Mouse (Mus musculus) embryonic facial prominence, embryonic 13.5 days (tissue): ENCODE data around the gene Gapt. TPM values are rescaled to one million over a fixed set of nuclear protein-coding genes. Genes with fewer than 3 reads are reported as not detected.
"Not testable (repeated sequence)": the region's sequence is repeated elsewhere in the genome, so short reads cannot be mapped to it uniquely, and the experiment has no call there.

Experiments
- ATAC-seq: fragments of 200-750 bp; cut with Nextera tagmentation; 2 replicates; pipeline ENCODE4 v1.8.0; 2017; ENCODE audit warnings: low read depth; ENCODE audit not compliant: insufficient number of reproducible peaks, insufficient read depth, low FRiP score, low TSS enrichment
- H3K27ac ChIP-seq: fragments of 300-500 bp; sonication (generic); 2 replicates; pipeline ENCODE4 v1.5.1; 2015; ENCODE audit warnings: moderate library complexity, mild to moderate bottlenecking, inconsistent platforms
- H3K27me3 ChIP-seq: fragments of 300-500 bp; sonication (generic); 2 replicates; pipeline ENCODE4 v1.6.1; 2015; ENCODE audit warnings: mild to moderate bottlenecking, inconsistent platforms
- H3K36me3 ChIP-seq: fragments of 300-500 bp; sonication (generic); 2 replicates; pipeline ENCODE4 v1.6.1; 2015; ENCODE audit warnings: mild to moderate bottlenecking, inconsistent platforms
- H3K4me1 ChIP-seq: fragments of 300-500 bp; sonication (generic); 2 replicates; pipeline ENCODE4 v1.6.1; 2015; ENCODE audit warnings: inconsistent platforms
- H3K4me2 ChIP-seq: fragments of 300-500 bp; sonication (generic); 2 replicates; pipeline ENCODE4 v1.6.1; 2015; ENCODE audit warnings: moderate library complexity, mild to moderate bottlenecking, inconsistent platforms
- H3K4me3 ChIP-seq: fragments of 300-500 bp; sonication (generic); 2 replicates; pipeline ENCODE4 v1.5.1; 2015; ENCODE audit warnings: mild to moderate bottlenecking, inconsistent platforms
- H3K9ac ChIP-seq: fragments of 300-500 bp; sonication (generic); 2 replicates; pipeline ENCODE4 v1.6.1; 2015; ENCODE audit warnings: mild to moderate bottlenecking, inconsistent platforms
- H3K9me3 ChIP-seq: fragments of 300-500 bp; sonication (generic); 2 replicates; pipeline ENCODE4 v1.6.1; 2016; ENCODE audit warnings: inconsistent platforms
- WGBS: fragments of 180-500 bp; shearing (Covaris S2); methylation state at CpG from one replicate; pipeline ENCODE4 v1.1.7; 2015; ENCODE audit warnings: mixed read lengths; 5-methylcytosine and 5-hydroxymethylcytosine counted together
- polyA plus RNA-seq: library from polyadenylated mRNA; unstranded; fragments of >200 nt; fragmentation: Nextera tagmentation; extraction: Ambion mirVana; gene quantifications from 2 replicates; pipeline ENCODE4 v1.2.1, GENCODE M21; 2015

Gene Gapt
- polyA plus RNA-seq = 0.17 and 0.33 TPM in 2 replicates

GRCm38 (mm10) chr13:110356941-110357340, at the start of gene Gapt:
Gene Gapt (minus strand): TSS chr13:110357199.
- WGBS = 89% methylated on average over 2 of the region's 2 CpGs
- no peak within 1 kb of the TSS for H3K27ac ChIP-seq
- no peak within 1 kb of the TSS for H3K4me2 ChIP-seq
- no peak within 1 kb of the TSS for H3K4me3 ChIP-seq
- no peak within 1 kb of the TSS for H3K9ac ChIP-seq
- H3K9me3 ChIP-seq = no peaks in the 10 kb centered on the region
- H3K27me3 ChIP-seq = no peaks in the 10 kb centered on the region
- no peak for ATAC-seq
- no peaks in the 10 kb centered on the region for H3K36me3 ChIP-seq
- no peaks in the 10 kb centered on the region for H3K4me1 ChIP-seq

DNA sequence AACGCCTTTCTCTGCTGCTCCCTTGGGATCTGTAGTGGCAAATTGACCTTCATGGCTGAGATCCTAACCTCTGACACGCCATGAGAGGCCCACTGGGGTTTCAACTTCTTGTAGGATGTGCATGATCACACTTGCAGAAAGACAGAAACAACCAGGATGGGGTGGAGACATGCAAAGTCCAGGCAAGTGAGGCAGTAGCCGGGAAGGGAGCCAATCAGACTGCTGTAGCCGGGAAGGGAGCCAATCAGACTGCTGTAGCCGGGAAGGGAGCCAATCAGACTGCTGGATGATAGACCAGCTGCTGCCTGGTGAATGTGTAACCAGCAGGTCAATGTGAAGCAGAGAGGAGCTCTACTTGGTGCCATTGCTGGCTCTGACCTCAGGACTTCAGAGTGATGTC, 49.2 kb upstream of the Gapt start:
- H3K27ac ChIP-seq = no peak overlapping the region
- H3K27me3 ChIP-seq = no peaks in the 10 kb centered on the region
- WGBS = 75% methylated on average over 5 of the region's 5 CpGs
- H3K4me2 ChIP-seq = no peak overlapping the region
- peaks cover 5% of the 10 kb centered on the region for H3K36me3 ChIP-seq
- ATAC-seq = no peak
- H3K9me3 ChIP-seq = no peaks in the 10 kb centered on the region
- H3K4me3 ChIP-seq = no peak overlapping the region
- H3K9ac ChIP-seq = no peak overlapping the region
- no peaks in the 10 kb centered on the region for H3K4me1 ChIP-seq

DNA sequence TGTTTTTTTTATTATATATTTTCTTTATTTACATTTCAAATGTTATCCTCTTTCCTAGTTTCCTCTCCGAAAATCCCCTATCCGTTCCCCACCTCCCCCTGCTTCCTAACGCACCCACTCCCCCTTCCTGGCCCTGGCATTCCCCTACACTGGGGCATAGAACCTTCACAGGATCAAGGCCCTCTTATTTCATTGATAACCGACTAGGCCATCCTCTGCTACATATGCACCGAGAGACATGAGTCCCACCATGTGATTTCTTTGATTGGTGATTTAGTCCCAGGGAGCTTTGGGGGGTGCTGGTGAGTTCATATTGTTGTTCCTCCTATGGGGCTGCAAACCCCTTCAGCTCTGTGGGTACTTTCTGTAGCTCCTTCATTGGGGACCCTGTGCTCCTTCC, 47.7 kb upstream of the Gapt start:
- not testable (repeated sequence) for ATAC-seq, H3K27ac ChIP-seq, H3K4me3 ChIP-seq, H3K9ac ChIP-seq, H3K4me2 ChIP-seq, H3K27me3 ChIP-seq, H3K9me3 ChIP-seq, H3K4me1 ChIP-seq
- peaks cover 20% of the 10 kb centered on the region for H3K36me3 ChIP-seq
- WGBS = 90% methylated on average over 5 of the region's 5 CpGs

- WGBS = 77% methylated on average over 8 of the region's 8 CpGs
- Histone ChIP-seq H3K4me3 (no peak overlapping the region), H3K36me3 (peaks cover 26% of the 10 kb centered on the region), H3K27me3 (no peaks in the 10 kb centered on the region), H3K9me3 (no peaks in the 10 kb centered on the region; the same call in 1 of the 2 replicates), H3K4me2 (no peak overlapping the region), H3K27ac (no peak overlapping the region), H3K4me1 (0 out of 2 replicates have a peak, but pooled peaks cover 2% of the 10 kb centered on the region), H3K9ac (no peak overlapping the region)
- no peak for ATAC-seq
These were observed 47.1 kb upstream of the Gapt start for GRCm38 (mm10) chr13:110404059-110404458.

- no peak overlapping the region for H3K4me3 ChIP-seq
- WGBS = 83% methylated on average over 2 of the region's 2 CpGs
These were observed 44.9 kb upstream of the Gapt start for GRCm38 (mm10) chr13:110401877-110402276.

DNA sequence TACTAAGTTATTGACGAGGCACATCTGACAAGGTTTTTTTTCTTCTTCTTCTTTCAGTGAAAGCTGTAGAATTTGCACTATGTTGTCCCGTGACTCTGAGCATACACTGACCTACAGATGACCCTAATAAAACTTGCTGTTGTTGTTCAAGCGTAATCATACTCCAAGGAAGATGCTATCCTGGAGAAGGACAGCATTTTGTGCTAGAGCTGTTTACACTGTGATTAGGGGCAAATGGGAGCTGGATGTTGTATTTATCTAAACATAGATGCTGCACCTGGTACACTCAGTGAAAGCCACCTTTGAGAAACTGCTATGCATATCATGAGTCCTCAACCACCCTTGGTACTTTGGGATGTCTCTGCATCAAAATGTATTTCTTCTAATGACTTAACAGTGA, 44.4 kb upstream of the Gapt start:
- no peak for ATAC-seq
- H3K9ac ChIP-seq = no peak overlapping the region
- H3K9me3 ChIP-seq = no peaks in the 10 kb centered on the region; the same call in 1 of the 2 replicates
- H3K27me3 ChIP-seq = no peaks in the 10 kb centered on the region
- peaks cover 19% of the 10 kb centered on the region for H3K4me1 ChIP-seq
- no peak overlapping the region for H3K27ac ChIP-seq
- 75% methylated on average over 3 of the region's 3 CpGs for WGBS
- no peak overlapping the region for H3K4me3 ChIP-seq
- H3K36me3 ChIP-seq = peaks cover 43% of the 10 kb centered on the region
- H3K4me2 ChIP-seq = no peak overlapping the region

More at GRCm38 (mm10) chr13:110401877-110402276, 44.9 kb upstream of the Gapt start:
- peaks cover 43% of the 10 kb centered on the region for H3K36me3 ChIP-seq
- H3K4me2 ChIP-seq = no peak overlapping the region
- H3K9ac ChIP-seq = no peak overlapping the region
- H3K9me3 ChIP-seq = no peaks in the 10 kb centered on the region; the same call in 1 of the 2 replicates
- no peak for ATAC-seq
- H3K27me3 ChIP-seq = no peaks in the 10 kb centered on the region
- H3K4me1 ChIP-seq = peaks cover 17% of the 10 kb centered on the region
- no peak overlapping the region for H3K27ac ChIP-seq

- no peaks in the 10 kb centered on the region; the same call in 1 of the 2 replicates for H3K9me3 ChIP-seq
- peak overlapping the region; percentile 1; the same call in 1 of the 2 replicates for H3K27ac ChIP-seq
- peak overlapping the region; percentile 55; the same call in 1 of the 2 replicates for H3K9ac ChIP-seq
- H3K4me2 ChIP-seq = peak overlapping the region; percentile 96
- H3K36me3 ChIP-seq = peaks cover 43% of the 10 kb centered on the region
- ATAC-seq = no peak
- peaks cover 19% of the 10 kb centered on the region for H3K4me1 ChIP-seq
- peak overlapping the region; percentile 83 for H3K4me3 ChIP-seq
- no peaks in the 10 kb centered on the region for H3K27me3 ChIP-seq
- 78% methylated on average over 24 of the region's 24 CpGs for WGBS
These were observed 41.7 kb upstream of the Gapt start for GRCm38 (mm10) chr13:110398513-110399270.

DNA sequence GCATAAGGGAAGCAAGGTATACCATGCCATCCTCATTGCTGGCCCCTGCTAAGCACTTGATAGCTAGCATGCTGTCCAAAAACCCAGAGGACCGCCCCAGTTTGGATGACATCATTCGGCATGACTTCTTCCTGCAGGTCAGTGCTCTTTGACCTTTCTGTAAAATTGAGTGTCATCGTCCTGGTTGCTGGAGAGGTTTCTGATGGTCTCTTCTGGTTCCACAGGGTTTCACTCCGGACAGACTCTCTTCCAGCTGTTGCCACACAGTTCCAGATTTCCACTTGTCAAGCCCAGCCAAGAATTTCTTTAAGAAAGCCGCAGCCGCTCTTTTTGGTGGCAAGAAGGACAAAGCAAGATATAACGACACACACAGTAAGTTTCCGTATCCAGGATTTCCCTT, 40.8 kb upstream of the Gapt start:
- H3K4me2 ChIP-seq = peak overlapping the region; percentile 96
- peak overlapping the region; percentile 44 for H3K27ac ChIP-seq
- WGBS = 83% methylated on average over 8 of the region's 8 CpGs
- H3K4me3 ChIP-seq = peak overlapping the region; percentile 83
- peak overlapping the region; percentile 55 for H3K9ac ChIP-seq
- H3K9me3 ChIP-seq = no peaks in the 10 kb centered on the region; the same call in 1 of the 2 replicates
- ATAC-seq = no peak
- H3K27me3 ChIP-seq = no peaks in the 10 kb centered on the region
- H3K36me3 ChIP-seq = peaks cover 43% of the 10 kb centered on the region
- peaks cover 21% of the 10 kb centered on the region for H3K4me1 ChIP-seq

DNA sequence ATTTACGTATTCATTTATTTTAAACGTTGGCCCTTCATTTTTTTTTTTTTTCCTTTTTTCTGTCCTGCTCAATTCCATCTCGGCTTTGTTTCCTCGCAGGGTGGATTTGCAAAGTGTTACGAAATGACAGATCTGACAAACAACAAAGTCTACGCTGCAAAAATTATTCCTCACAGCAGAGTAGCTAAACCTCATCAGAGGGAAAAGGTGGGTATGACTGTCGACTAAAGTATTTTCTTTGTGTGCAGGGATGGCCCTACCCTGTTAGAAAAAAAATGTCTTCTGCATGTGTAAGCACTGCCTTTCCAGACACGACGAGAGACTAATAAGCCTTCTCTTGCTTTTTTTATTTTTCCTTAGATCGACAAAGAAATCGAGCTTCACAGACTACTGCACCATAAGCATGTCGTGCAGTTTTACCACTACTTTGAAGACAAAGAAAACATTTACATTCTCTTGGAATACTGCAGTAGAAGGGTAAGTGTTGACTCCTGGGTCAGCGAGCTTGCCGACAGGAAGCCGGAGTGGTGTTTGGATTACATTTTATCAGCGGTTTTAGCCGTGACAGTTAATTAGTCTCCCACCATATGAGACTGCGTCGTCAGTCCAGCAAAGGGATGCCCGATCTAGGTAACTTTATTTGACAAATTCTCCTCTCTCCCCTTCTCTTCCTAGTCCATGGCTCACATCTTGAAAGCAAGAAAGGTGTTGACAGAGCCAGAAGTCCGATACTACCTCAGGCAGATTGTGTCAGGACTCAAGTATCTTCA, 39.1 kb upstream of the Gapt start:
- ATAC-seq = no peak
- peaks cover 24% of the 10 kb centered on the region for H3K4me1 ChIP-seq
- WGBS = 4% methylated on average over 21 of the region's 21 CpGs
- peak overlapping the region; percentile 93 for H3K9ac ChIP-seq
- peak overlapping the region; percentile 89 for H3K27ac ChIP-seq
- no peaks in the 10 kb centered on the region for H3K27me3 ChIP-seq
- peak overlapping the region; percentile 83 for H3K4me3 ChIP-seq
- H3K36me3 ChIP-seq = peaks cover 37% of the 10 kb centered on the region
- peak overlapping the region; percentile 96 for H3K4me2 ChIP-seq
- no peaks in the 10 kb centered on the region; the same call in 1 of the 2 replicates for H3K9me3 ChIP-seq

- Histone ChIP-seq H3K27ac (peak overlapping the region; percentile 89), H3K27me3 (no peaks in the 10 kb centered on the region), H3K4me2 (peak overlapping the region; percentile 96), H3K4me1 (peaks cover 24% of the 10 kb centered on the region), H3K36me3 (peaks cover 29% of the 10 kb centered on the region), H3K4me3 (peak overlapping the region; percentile 83), H3K9ac (peak overlapping the region; percentile 93), H3K9me3 (no peaks in the 10 kb centered on the region; the same call in 1 of the 2 replicates)
- no peak for ATAC-seq
- WGBS = under 1% methylated on average over 33 of the region's 41 CpGs
These were observed 38.3 kb upstream of the Gapt start for GRCm38 (mm10) chr13:110395179-110395794.
